Mouse (Mus musculus) kidney, adult 2 months (tissue): ENCODE results near the gene Iqsec3. TPM values are rescaled to one million over a fixed set of nuclear protein-coding genes. Genes with fewer than 3 reads are reported as not detected.

Experiments used
- DNase-seq: peaks from one replicate; pipeline ENCODE4 v3.0.0; 2021
- H3K27ac ChIP-seq: fragments of 200-500 bp; 2 replicates; pipeline ENCODE4 v1.5.1; 2012; ENCODE audit warnings: low read depth, low read length, control low read depth, inconsistent platforms; ENCODE audit not compliant: insufficient read depth
- H3K27me3 ChIP-seq: fragments of 200-500 bp; replicated peaks from 2 replicates; pipeline ENCODE4 v1.6.1; 2012; ENCODE audit warnings: mild to moderate bottlenecking, moderate library complexity, low read length, inconsistent platforms; ENCODE audit not compliant: control insufficient read depth, insufficient read depth
- H3K36me3 ChIP-seq: fragments of 200-500 bp; 2 replicates; pipeline ENCODE4 v1.6.1; 2012; ENCODE audit warnings: mild to moderate bottlenecking, moderate library complexity, low read length, inconsistent platforms; ENCODE audit not compliant: control insufficient read depth, insufficient read depth
- H3K4me1 ChIP-seq: fragments of 200-500 bp; 2 replicates; pipeline ENCODE4 v1.6.1; 2011; ENCODE audit warnings: low read length; ENCODE audit not compliant: control insufficient read depth, insufficient read depth
- H3K4me3 ChIP-seq: fragments of 200-500 bp; 2 replicates; pipeline ENCODE4 v1.5.1; 2011; ENCODE audit warnings: mild to moderate bottlenecking, low read depth, low read length, control low read depth; ENCODE audit not compliant: insufficient read depth
- CTCF ChIP-seq: fragments of 200-500 bp; conservative IDR thresholded peaks from 2 replicates; pipeline ENCODE4 v1.5.1; 2011; ENCODE audit warnings: low read depth, mild to moderate bottlenecking, control low read depth, low read length, moderate library complexity, mixed read lengths; ENCODE audit not compliant: insufficient read depth, insufficient read length
- POLR2A ChIP-seq: fragments of 200-500 bp; IDR thresholded peaks from one replicate; pipeline ENCODE4 v1.6.1; 2011; ENCODE audit warnings: low read depth, low read length, control low read depth
- WGBS: fragments of 180-500 bp; shearing (Covaris S2); methylation state at CpG from one replicate; pipeline ENCODE4 v1.1.7; 2018; 5-methylcytosine and 5-hydroxymethylcytosine counted together
- polyA plus RNA-seq: library from polyadenylated mRNA; depleted of rRNA; stranded (reverse); fragments of >200 nt; gene quantifications from 2 replicates; pipeline ENCODE4 v1.2.3, GENCODE M21; 2012; rRNA removed

Gene Iqsec3
- polyA plus RNA-seq, 1 experiment, result 0.20 TPM

DNA sequence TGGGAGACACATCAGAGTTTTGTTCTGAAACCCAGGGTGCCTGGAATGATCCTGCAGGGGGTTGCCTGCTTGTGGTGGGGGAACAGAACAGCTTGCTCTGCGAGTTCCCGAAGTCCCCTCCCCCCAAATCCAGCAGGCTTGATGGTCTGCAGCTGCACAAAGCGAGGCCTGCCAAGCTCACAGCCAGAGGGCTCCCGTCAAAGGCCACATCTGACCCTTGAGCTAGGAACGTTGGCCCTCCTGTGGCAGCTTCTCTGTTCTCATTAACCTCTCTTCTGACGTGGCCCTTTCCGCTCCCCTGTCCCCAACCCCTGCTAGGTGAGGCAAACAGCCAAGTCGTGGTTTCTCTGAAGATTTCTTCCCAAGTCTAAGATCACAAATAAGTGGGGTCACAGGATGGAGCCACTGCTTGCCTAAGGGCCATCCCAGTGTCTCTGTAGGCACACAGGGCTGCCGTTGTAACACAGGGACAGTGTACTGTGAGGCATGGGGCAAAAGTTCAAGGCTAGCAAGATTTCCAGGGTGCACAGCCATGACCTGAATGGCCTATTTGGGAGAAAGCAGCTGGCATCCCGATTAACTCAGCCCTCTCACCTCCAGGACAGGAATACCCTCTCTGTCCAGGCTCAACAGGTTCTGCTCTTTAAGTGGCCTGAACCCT is 143.5 kb downstream of the Iqsec3 start:
- no peak for TF ChIP-seq POLR2A
- TF ChIP-seq CTCF, result peak; percentile 38; the same call in 1 of the 2 replicates
- Histone ChIP-seq H3K27ac (no peak overlapping the region), H3K36me3 (no peaks in the 10 kb centered on the region), H3K4me1 (peaks cover 3% of the 10 kb centered on the region; the same call in 1 of the 2 replicates), H3K27me3 (no peaks in the 10 kb centered on the region), H3K4me3 (no peak overlapping the region)
- WGBS, result 27% methylated on average over 10 of the region's 10 CpGs
- peak; percentile 73 for DNase-seq

DNA sequence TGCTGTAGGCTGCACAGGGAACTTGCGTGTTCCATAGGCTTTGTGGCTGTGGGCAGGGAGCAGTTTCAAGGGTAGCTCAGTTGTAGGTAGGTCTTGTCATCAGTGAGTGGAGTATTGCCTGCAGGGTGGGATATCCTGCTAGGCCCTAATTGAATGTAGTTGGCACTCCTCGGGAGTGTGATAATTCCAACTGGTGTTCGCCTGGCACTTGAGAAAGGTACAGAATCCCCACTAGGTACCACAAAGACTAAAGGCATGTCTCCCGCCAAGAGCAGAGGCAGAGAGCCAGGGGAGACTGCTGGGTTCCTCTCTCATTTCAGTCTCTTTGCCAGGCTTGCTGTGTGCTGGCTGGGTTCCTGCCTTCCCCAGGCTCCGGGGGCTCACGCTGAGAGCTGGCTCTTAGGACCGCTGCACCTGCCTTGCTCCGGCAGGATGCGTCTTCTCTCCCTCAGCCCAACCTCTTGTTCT is 145.0 kb downstream of the Iqsec3 start:
- 64% methylated on average over 9 of the region's 9 CpGs for WGBS
- no peaks in the 10 kb centered on the region for H3K27me3 ChIP-seq
- DNase-seq, result no peak
- H3K27ac ChIP-seq, result no peak overlapping the region
- TF ChIP-seq POLR2A (no peak), CTCF (no peak)
- H3K36me3 ChIP-seq, result no peaks in the 10 kb centered on the region
- H3K4me3 ChIP-seq, result no peak overlapping the region
- H3K4me1 ChIP-seq, result peaks cover 3% of the 10 kb centered on the region; the same call in 1 of the 2 replicates

DNA sequence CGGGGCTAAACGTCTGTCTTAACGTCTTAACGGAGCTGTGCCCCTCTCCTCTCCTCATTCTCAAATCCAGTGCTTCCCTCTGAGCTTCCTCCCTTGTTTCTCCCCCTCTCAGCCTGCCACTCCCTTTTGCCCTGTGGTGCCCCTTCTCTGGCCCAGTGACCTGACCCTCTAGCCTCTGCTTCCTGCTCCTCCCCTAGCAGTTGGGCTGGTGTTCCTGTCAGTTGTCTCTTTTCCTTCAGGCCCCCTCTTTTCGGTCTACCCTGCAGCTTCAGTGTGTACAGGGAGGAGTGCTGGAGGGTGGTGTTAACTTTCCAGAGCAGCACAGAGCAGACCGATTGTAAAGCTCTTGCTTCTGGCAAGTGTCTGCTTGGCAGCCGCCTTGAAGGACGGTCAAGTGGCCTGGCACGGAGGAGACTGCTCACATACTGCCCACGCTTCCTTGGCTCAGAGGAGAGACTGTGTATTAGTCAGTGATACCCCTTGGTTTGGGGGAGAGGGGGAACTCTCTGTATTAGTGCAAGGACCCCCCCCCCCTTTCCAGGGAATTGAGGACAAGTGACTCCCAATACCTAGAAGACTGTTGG is 146.9 kb downstream of the Iqsec3 start:
- no peak overlapping the region for H3K27ac ChIP-seq
- DNase-seq, result no peak
- no peak for TF ChIP-seq CTCF
- no peaks in the 10 kb centered on the region for H3K27me3 ChIP-seq
- H3K36me3 ChIP-seq, result no peaks in the 10 kb centered on the region
- WGBS, result 42% methylated on average over 10 of the region's 10 CpGs
- H3K4me1 ChIP-seq, result peaks cover 13% of the 10 kb centered on the region
- H3K4me3 ChIP-seq, result no peak overlapping the region

DNA sequence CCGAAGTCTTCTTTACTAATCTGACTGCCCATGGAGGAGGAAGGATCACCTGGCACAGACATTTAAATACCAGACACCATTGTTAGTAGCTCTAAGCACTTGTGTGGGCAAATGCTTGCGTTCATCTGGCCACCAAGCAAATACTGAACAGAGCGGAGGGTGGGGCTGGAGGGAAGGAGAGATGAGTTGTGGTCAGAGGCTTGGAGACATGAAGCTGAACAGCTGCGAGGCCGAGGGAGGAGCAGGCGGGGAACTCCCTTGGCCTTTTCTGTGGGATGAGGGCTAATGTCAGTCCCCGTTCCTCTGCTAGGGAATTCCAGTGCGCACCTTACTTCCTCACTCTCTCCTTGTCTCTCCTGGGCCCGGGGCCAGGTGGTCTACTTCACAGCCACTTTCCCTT is 147.7 kb downstream of the Iqsec3 start:
- Histone ChIP-seq H3K4me1 (peaks cover 13% of the 10 kb centered on the region), H3K27ac (no peak overlapping the region), H3K36me3 (no peaks in the 10 kb centered on the region), H3K4me3 (no peak overlapping the region), H3K27me3 (no peaks in the 10 kb centered on the region)
- TF ChIP-seq CTCF, result no peak
- 64% methylated on average over 9 of the region's 9 CpGs for WGBS
- DNase-seq, result no peak

DNA sequence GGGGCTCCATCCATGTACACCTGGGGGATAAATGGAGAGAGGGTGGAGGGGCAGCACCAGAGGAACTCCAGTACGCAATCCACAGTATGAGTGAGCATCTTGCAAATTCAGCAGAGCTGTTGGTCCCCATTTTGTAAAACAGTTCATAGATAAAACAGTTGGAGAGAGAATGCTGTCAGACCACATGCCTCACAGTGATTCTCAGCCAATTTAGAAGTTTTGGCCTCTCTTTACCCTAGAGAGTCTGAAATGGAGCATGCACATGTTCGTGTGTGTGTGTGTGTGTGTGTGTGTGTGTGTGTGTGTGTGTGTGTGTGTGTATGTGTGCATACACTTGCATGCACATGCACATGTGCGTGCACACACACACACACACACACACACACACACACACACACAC is 148.2 kb downstream of the Iqsec3 start:
- no peak overlapping the region for H3K27ac ChIP-seq
- 75% methylated on average over 3 of the region's 3 CpGs for WGBS
- H3K4me1 ChIP-seq, result peaks cover 13% of the 10 kb centered on the region
- H3K4me3 ChIP-seq, result no peak overlapping the region
- TF ChIP-seq CTCF (no peak), POLR2A (no peak)
- H3K36me3 ChIP-seq, result no peaks in the 10 kb centered on the region
- no peak for DNase-seq
- H3K27me3 ChIP-seq, result no peaks in the 10 kb centered on the region

Other genes starting within 250 kb of the Iqsec3 start
- gene Usp18, start 227.8 kb downstream of the Iqsec3 start, polyA plus RNA-seq, result 5.9 and 9.7 TPM in 2 replicates
- gene Slc6a13, start 173.5 kb downstream of the Iqsec3 start, polyA plus RNA-seq, result 95.6 and 117 TPM in 2 replicates
- 6.5 and 8.2 TPM in 2 replicates for gene Slc6a12, start 130.6 kb downstream of the Iqsec3 start, polyA plus RNA-seq
- 0.17 and 0.38 TPM in 2 replicates for gene A2m, start 161.7 kb upstream of the Iqsec3 start, polyA plus RNA-seq